Mouse (Mus musculus): ENCODE results near the gene Rps10. TPM values are rescaled to one million over a fixed set of nuclear protein-coding genes. Genes with fewer than 3 reads are reported as not detected.
"Not testable (repeated sequence)": the region's sequence is repeated elsewhere in the genome, so short reads cannot be mapped to it uniquely, and the experiment has no call there.

The Rps10 gene
- polyA plus RNA-seq, 1 experiment: 2,622 TPM

GRCm38 (mm10) chr17:27642491-27643062, 6.1 kb upstream of the Rps10 start:
- Histone ChIP-seq H3K4me1 (ENCODE audit: control insufficient read depth, insufficient read depth, low read length) (peaks cover 2% of the 10 kb centered on the region), H3K4me3 (ENCODE audit: low read depth, low read length) (no peak overlapping the region), H3K27me3 (ENCODE audit: control insufficient read depth, insufficient read depth, low read length, poor library complexity, severe bottlenecking) (no peaks in the 10 kb centered on the region), H3K36me3 (ENCODE audit: control insufficient read depth, insufficient read depth, low read length, poor library complexity, severe bottlenecking) (no peaks in the 10 kb centered on the region), H3K9me3 (replicated peaks; ENCODE audit: control insufficient read depth, insufficient read depth, low read length, poor library complexity, severe bottlenecking) (no peaks in the 10 kb centered on the region), H3K27ac (ENCODE audit: insufficient read depth, low read length) (no peak overlapping the region), H3K9ac (ENCODE audit: low read depth, poor library complexity, severe bottlenecking) (no peak overlapping the region)
- TF ChIP-seq EP300 (IDR thresholded peaks at IDR 0.05; ENCODE audit: insufficient read depth, low read depth, low read length) (no peak), CTCF (IDR thresholded peaks at IDR 0.05; ENCODE audit: low read depth, low read length) (no peak), POLR2A (IDR thresholded peaks at IDR 0.05; ENCODE audit: insufficient read depth, low read length) (no peak)

DNA sequence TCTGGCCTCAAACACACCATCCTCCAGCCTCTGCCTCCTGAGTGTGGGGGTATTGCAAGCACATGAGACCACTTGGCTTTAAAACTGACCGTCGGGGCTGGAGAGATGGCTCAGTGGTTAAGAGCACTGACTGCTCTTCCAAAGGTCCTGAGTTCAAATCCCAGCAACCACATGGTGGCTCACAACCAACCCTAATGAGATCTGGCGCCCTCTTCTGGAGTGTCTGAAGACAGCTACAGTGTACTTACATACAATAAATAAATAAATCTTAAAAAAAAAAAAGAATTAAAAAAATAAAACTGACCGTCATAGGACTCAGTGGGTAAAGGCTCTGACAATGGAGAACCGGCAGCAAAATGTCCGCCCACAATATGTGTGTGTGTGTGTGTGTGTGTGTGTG, 3.4 kb upstream of the Rps10 start:
- H3K36me3 ChIP-seq (ENCODE audit: control insufficient read depth, insufficient read depth, low read length, poor library complexity, severe bottlenecking): not testable (repeated sequence)

DNA sequence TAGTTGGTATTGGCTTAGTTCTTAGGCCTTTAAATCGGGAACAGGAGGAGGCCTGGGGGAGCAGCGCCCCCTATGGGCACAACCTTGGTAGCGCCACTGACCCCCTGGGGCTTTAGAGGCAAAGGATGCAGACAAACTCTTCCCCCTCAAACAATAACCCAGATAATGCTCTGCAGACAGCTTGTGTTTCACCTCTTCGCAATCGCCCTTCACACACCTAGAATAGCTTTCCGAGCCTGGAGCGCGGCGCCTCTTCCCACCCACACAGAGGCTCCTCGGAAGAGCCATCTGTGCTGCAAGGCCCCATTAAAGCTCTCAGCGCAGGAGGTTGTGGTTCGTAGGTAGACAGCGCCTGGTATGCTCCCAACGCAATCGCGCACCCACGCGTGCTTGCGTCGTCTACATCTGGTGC, 2.5 kb upstream of the Rps10 start:
- Histone ChIP-seq H3K36me3 (ENCODE audit: control insufficient read depth, insufficient read depth, low read length, poor library complexity, severe bottlenecking) (peaks cover 9% of the 10 kb centered on the region), H3K4me3 (ENCODE audit: low read depth, low read length) (no peak overlapping the region), H3K4me1 (ENCODE audit: control insufficient read depth, insufficient read depth, low read length) (peaks cover 5% of the 10 kb centered on the region), H3K27me3 (ENCODE audit: control insufficient read depth, insufficient read depth, low read length, poor library complexity, severe bottlenecking) (no peaks in the 10 kb centered on the region), H3K9ac (ENCODE audit: low read depth, poor library complexity, severe bottlenecking) (no peak overlapping the region), H3K9me3 (replicated peaks; ENCODE audit: control insufficient read depth, insufficient read depth, low read length, poor library complexity, severe bottlenecking) (no peaks in the 10 kb centered on the region), H3K27ac (ENCODE audit: insufficient read depth, low read length) (no peak overlapping the region)
- TF ChIP-seq POLR2A (IDR thresholded peaks at IDR 0.05; ENCODE audit: insufficient read depth, low read length): no peak
- no peak for TF ChIP-seq EP300 (IDR thresholded peaks at IDR 0.05; ENCODE audit: insufficient read depth, low read depth, low read length)
- TF ChIP-seq CTCF (IDR thresholded peaks at IDR 0.05; ENCODE audit: low read depth, low read length): peak; percentile 83

More for the DNA sequence above, 3.4 kb upstream of the Rps10 start:
- not testable (repeated sequence) for H3K9ac ChIP-seq (ENCODE audit: low read depth, poor library complexity, severe bottlenecking); H3K27ac ChIP-seq (ENCODE audit: insufficient read depth, low read length); H3K9me3 ChIP-seq (replicated peaks; ENCODE audit: control insufficient read depth, insufficient read depth, low read length, poor library complexity, severe bottlenecking); H3K4me1 ChIP-seq (ENCODE audit: control insufficient read depth, insufficient read depth, low read length); H3K27me3 ChIP-seq (ENCODE audit: control insufficient read depth, insufficient read depth, low read length, poor library complexity, severe bottlenecking); H3K4me3 ChIP-seq (ENCODE audit: low read depth, low read length)

DNA sequence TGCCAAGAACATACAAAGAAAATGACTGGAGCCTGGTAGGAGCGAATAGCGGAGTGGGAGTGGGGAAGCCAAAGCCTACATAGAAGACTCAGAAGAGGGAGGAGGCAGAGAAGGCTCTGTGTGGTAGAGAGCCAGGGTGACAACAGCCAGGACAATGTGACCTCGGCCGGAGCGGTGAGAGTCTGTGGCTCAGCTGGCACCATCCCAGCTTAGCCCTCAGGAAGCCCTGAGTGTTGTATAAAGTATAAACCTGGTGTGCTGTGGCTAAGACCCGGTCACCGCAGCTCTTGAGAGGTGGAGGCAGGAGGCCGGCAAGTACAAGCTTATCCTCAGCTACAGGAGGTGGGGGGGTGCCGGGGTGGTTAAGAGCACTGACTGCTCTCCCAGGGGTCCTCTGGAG, 864 bp upstream of the Rps10 start:
- Histone ChIP-seq H3K27me3 (ENCODE audit: control insufficient read depth, insufficient read depth, low read length, poor library complexity, severe bottlenecking) (no peaks in the 10 kb centered on the region), H3K9me3 (replicated peaks; ENCODE audit: control insufficient read depth, insufficient read depth, low read length, poor library complexity, severe bottlenecking) (no peaks in the 10 kb centered on the region), H3K27ac (ENCODE audit: insufficient read depth, low read length) (no peak overlapping the region), H3K4me3 (ENCODE audit: low read depth, low read length) (no peak overlapping the region), H3K4me1 (ENCODE audit: control insufficient read depth, insufficient read depth, low read length) (peaks cover 5% of the 10 kb centered on the region), H3K36me3 (ENCODE audit: control insufficient read depth, insufficient read depth, low read length, poor library complexity, severe bottlenecking) (peaks cover 25% of the 10 kb centered on the region), H3K9ac (ENCODE audit: low read depth, poor library complexity, severe bottlenecking) (no peak overlapping the region)
- TF ChIP-seq EP300 (IDR thresholded peaks at IDR 0.05; ENCODE audit: insufficient read depth, low read depth, low read length): no peak
- no peak for TF ChIP-seq CTCF (IDR thresholded peaks at IDR 0.05; ENCODE audit: low read depth, low read length)
- no peak for TF ChIP-seq POLR2A (IDR thresholded peaks at IDR 0.05; ENCODE audit: insufficient read depth, low read length)

- not testable (repeated sequence) for H3K4me1 ChIP-seq (ENCODE audit: control insufficient read depth, insufficient read depth, low read length); H3K27me3 ChIP-seq (ENCODE audit: control insufficient read depth, insufficient read depth, low read length, poor library complexity, severe bottlenecking)
- peak overlapping the region; percentile 34 for H3K9ac ChIP-seq (ENCODE audit: low read depth, poor library complexity, severe bottlenecking)
Measured at GRCm38 (mm10) chr17:27635575-27635903, 930 bp downstream of the Rps10 start.

DNA sequence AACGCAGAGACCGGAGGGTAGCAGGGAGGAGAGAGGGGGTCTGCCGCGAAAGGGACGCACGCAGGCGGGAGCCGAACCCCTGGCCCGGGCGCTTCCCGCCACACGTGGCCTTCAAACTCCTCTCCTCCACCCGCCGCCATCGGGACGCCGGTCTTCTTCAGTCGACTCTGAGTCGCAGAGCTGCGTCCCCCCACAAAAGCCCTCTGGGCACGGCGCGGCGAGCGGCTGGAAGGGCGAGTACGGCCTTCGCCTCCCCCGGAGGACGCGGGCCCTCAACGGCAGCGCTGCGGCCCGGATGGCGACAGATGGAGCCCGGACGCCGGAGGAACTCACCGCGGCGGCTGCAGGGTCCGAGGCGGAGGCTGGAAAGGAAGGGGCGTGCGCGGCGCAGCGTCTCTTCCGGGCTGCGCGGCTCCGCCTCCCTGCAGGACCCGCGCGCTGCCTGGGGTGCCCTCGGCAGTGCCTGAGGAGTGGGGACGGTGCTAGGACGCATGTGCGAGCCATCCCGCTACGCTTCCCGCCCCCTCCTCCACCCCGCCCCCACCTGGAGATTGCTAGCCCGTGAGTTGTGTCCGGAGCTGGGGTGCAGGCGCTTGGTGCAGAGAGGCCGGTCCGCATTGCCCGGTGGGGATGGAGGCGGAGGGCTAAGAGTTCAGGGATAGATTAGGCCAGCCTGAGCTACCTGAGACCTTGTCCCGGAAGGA, 1.4 kb downstream of the Rps10 start, which contains the start of gene RPS10-NUDT3:
Gene RPS10-NUDT3 (minus strand): TSS at position 352 of the 704 bp plus-strand sequence.
- Histone ChIP-seq H3K9me3 (replicated peaks; ENCODE audit: control insufficient read depth, insufficient read depth, low read length, poor library complexity, severe bottlenecking) (no peaks in the 10 kb centered on the region), H3K4me1 (ENCODE audit: control insufficient read depth, insufficient read depth, low read length) (peaks cover 5% of the 10 kb centered on the region), H3K27me3 (ENCODE audit: control insufficient read depth, insufficient read depth, low read length, poor library complexity, severe bottlenecking) (no peaks in the 10 kb centered on the region), H3K27ac (ENCODE audit: insufficient read depth, low read length) (peak within 1 kb of the TSS; percentile 20), H3K4me3 (ENCODE audit: low read depth, low read length) (peak within 1 kb of the TSS; percentile 93), H3K36me3 (ENCODE audit: control insufficient read depth, insufficient read depth, low read length, poor library complexity, severe bottlenecking) (peaks cover 48% of the 10 kb centered on the region), H3K9ac (ENCODE audit: low read depth, poor library complexity, severe bottlenecking) (peak within 1 kb of the TSS; percentile 92)
- TF ChIP-seq CTCF (IDR thresholded peaks at IDR 0.05; ENCODE audit: low read depth, low read length) (no peak), POLR2A (IDR thresholded peaks at IDR 0.05; ENCODE audit: insufficient read depth, low read length) (peak; percentile 58), EP300 (IDR thresholded peaks at IDR 0.05; ENCODE audit: insufficient read depth, low read depth, low read length) (peak; percentile 5; the same call in 1 of the 2 replicates)

More at GRCm38 (mm10) chr17:27635575-27635903, 930 bp downstream of the Rps10 start:
- Histone ChIP-seq H3K36me3 (ENCODE audit: control insufficient read depth, insufficient read depth, low read length, poor library complexity, severe bottlenecking) (peaks cover 43% of the 10 kb centered on the region), H3K27ac (ENCODE audit: insufficient read depth, low read length) (peak overlapping the region; percentile 17; the same call in 1 of the 2 replicates), H3K4me3 (ENCODE audit: low read depth, low read length) (peak overlapping the region; percentile 59)
- H3K9me3 ChIP-seq (replicated peaks; ENCODE audit: control insufficient read depth, insufficient read depth, low read length, poor library complexity, severe bottlenecking): not testable (repeated sequence)
